Comparison of ENCODE assay signal across 12 mouse cellular contexts in genomic region chr4:124254446-124255182, GRCm38 (mm10).
DNase-seq lines count a peak whose midpoint lies in the region; ATAC-seq lines count a peak whose summit lies in the region.
"Had no signal": no experiment of that assay in that cellular context is flagged by ENCODE, and none has a peak within 500 bp of the region (broad histone marks: within the 10 kb centered on the region; RNA-seq: fewer than 3 reads in every experiment).

No protein-coding gene starts in this region.

- peaks cover 29% of the 10 kb centered on the region for H3K4me1 ChIP-seq in embryonic facial prominence, embryonic 10.5 days
- H3K4me1 ChIP-seq in hindbrain, embryonic 10.5 days (replicated peaks) = peaks cover 42% of the 10 kb centered on the region
- peaks cover 27% of the 10 kb centered on the region for H3K4me1 ChIP-seq in midbrain, embryonic 14.5 days (ENCODE audit: control insufficient read depth, insufficient read depth, low read length)

- peaks cover 65% of the 10 kb centered on the region for H3K27me3 ChIP-seq in embryonic facial prominence, embryonic 10.5 days (replicated peaks; ENCODE audit: low read depth, poor library complexity, severe bottlenecking)
- peaks cover 52% of the 10 kb centered on the region for H3K27me3 ChIP-seq in hindbrain, embryonic 10.5 days (ENCODE audit: insufficient read depth, poor library complexity, severe bottlenecking)
- 0 out of 2 replicates have a peak, but pooled peaks cover 3% of the 10 kb centered on the region for H3K27me3 ChIP-seq in midbrain, embryonic 14.5 days (ENCODE audit: control insufficient read depth, insufficient read depth, low read length)

- no peaks in the 10 kb centered on the region for H3K9me3 ChIP-seq in embryonic facial prominence, embryonic 10.5 days
- H3K9me3 ChIP-seq in hindbrain, embryonic 10.5 days = no peaks in the 10 kb centered on the region
- H3K9me3 ChIP-seq in midbrain, embryonic 14.5 days (ENCODE audit: control insufficient read depth, low read length) = no peaks in the 10 kb centered on the region
- H3K9me3 ChIP-seq: limb, embryonic 12.5 days had no signal

- H3K4me3 ChIP-seq in embryonic facial prominence, embryonic 10.5 days = peak overlapping the region; percentile 27
- peak overlapping the region; percentile 23; the same call in 1 of the 2 replicates for H3K4me3 ChIP-seq in hindbrain, embryonic 10.5 days
- no peak overlapping the region for H3K4me3 ChIP-seq in midbrain, embryonic 14.5 days (replicated peaks; ENCODE audit: low read depth, low read length)
- H3K4me3 ChIP-seq: limb, embryonic 12.5 days had no signal

- no peaks in the 10 kb centered on the region for H3K36me3 ChIP-seq in embryonic facial prominence, embryonic 10.5 days (replicated peaks)
- H3K36me3 ChIP-seq in hindbrain, embryonic 10.5 days = no peaks in the 10 kb centered on the region
- no peaks in the 10 kb centered on the region for H3K36me3 ChIP-seq in midbrain, embryonic 14.5 days (ENCODE audit: control insufficient read depth, insufficient read depth, low read length)
- H3K36me3 ChIP-seq: limb, embryonic 12.5 days had no signal

- 27% methylated on average over 22 of the region's 22 CpGs for WGBS in embryonic facial prominence, embryonic 10.5 days
- 40% methylated on average over 22 of the region's 22 CpGs for WGBS in hindbrain, embryonic 10.5 days
- WGBS in midbrain, embryonic 14.5 days = 13% methylated on average over 22 of the region's 22 CpGs

- ATAC-seq in midbrain, embryonic 14.5 days (ENCODE audit: low FRiP score, low TSS enrichment) = no peak
- ATAC-seq in erythroid progenitor cell, adult 5-6 weeks (replicated peaks; ENCODE audit: low FRiP score, poor library complexity, severe bottlenecking) = no peak
- ATAC-seq: inflammation-experienced regulatory T-cells, adult 6 months had no signal

- no peak overlapping the region for H3K9ac ChIP-seq in midbrain, embryonic 14.5 days (replicated peaks; ENCODE audit: low read length)
- H3K9ac ChIP-seq: limb, embryonic 12.5 days had no signal

- DNase-seq in Muller cell, postnatal 12 days (ENCODE audit: inconsistent ontology term) = peak; percentile 70
- peak; percentile 19 for DNase-seq in embryonic facial prominence, embryonic 10.5 days (ENCODE audit: low spot score)
- peak; percentile 15 for DNase-seq in hindbrain, embryonic 10.5 days (ENCODE audit: low spot score)
- peak; percentile 67 for DNase-seq in midbrain, embryonic 14.5 days
- no peak for DNase-seq in thymus, postnatal 25 days
- no peak for DNase-seq in right cerebral cortex, adult 2 months (ENCODE audit: low spot score in 2 of 2)
- DNase-seq: lung, adult 2 months; right cerebral cortex, adult 18-20 months; thymus, postnatal 4 days had no signal

- H3K4me2 ChIP-seq in midbrain, embryonic 14.5 days (ENCODE audit: low read length) = peak overlapping the region; percentile 36
- H3K4me2 ChIP-seq: limb, embryonic 12.5 days had no signal

- no peak overlapping the region for H3K27ac ChIP-seq in embryonic facial prominence, embryonic 10.5 days (replicated peaks)
- peak overlapping the region; percentile 37; the same call in 1 of the 2 replicates for H3K27ac ChIP-seq in hindbrain, embryonic 10.5 days
- H3K27ac ChIP-seq in midbrain, embryonic 14.5 days (replicated peaks; ENCODE audit: low read depth, low read length) = peak overlapping the region; percentile 32; the same call in 1 of the 2 replicates
- H3K27ac ChIP-seq: limb, embryonic 12.5 days had no signal

Comparison
In these comparisons a context has a peak if more than half of its experiments do, and no peak if none do; other contexts are left out.
1. DNase-seq: peak in Muller cell, postnatal 12 days (single experiment), embryonic facial prominence, embryonic 10.5 days (single experiment), hindbrain, embryonic 10.5 days (single experiment) and midbrain, embryonic 14.5 days (single experiment); none in thymus, postnatal 25 days (single experiment) and right cerebral cortex, adult 2 months (0 of 2).